Mouse (Mus musculus) cerebellum, postnatal 25 days (tissue): ENCODE measurements around the gene Neo1.

Experiments used
- DNase-seq, 2 experiments: peaks; one replicate each; pipeline ENCODE4 v3.0.0; 2021; ENCODE audit warnings: mixed read lengths in 2 of 2

Neo1 gene

DNA sequence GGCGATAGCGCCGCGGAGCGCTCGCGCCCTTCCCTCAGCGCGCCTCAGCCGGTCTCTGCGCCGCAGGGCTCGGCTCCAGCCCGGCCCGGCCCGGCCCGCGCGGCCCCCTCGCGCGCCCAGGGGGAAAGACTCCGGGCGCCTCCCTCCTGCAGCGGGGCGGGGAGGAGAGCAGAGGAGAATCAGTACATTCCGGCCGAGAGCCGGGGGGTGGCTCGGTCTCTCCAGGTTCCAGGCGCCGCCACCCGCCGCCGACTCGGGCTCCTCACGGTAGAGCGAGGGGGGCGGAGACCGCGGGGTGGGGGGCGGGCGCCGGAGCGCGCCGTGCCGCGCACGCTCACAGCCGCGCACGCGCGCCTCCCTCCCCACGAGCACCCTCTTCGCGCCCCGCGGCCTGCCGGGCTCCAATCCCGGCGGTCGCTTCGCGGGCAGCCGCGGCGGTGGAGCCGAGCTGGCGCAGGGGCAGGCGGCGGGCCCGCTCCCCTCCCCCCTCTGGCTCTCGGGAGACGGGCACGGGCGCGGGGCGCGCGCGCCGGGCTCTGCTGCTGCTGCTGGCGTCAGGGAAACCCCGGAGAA is at the start of gene Neo1:
Neo1 (minus strand) TSS at position 283 of the 573 bp plus-strand sequence.
- peak; percentile 97 to 98 for DNase-seq

DNA sequence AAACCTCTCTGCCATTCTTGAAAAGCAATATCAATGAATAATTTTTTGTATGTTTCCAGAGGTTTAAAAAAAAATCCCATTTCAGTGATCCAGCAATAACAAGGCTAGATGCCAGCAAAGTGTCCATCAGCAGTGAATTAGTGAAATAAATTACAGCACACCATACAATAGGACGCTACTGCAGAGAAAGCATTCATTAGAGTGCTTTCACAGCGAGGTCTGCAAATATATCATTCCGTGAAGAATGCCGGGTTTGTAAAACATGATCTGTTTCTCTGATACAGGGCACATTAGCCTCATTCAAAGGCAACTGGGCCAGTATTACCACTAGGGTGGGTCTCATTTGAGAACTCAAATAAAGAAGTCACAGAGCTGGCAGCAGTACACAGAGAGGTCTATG is 39.4 kb upstream of the Neo1 start:
- DNase-seq: no peak

DNA sequence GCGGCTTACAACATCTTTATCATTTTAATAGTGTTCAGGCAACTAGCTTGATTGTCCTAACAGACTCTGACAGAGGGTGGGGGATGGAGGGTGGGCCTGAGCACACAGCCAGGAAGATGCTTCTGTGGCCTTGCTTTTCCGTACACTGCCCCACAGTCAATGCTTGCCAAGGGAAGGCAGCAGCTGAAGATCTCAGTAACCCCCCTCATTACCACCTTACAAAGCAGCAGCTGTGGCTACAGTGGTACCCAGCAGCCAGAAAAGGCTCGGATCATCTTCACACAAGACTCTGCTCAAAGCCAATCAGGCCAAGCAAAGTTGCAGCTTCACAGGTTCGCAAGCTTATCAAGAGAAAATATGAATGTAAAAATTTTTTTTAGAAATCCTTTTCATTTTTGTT is 37.6 kb upstream of the Neo1 start:
- no peak for DNase-seq

DNA sequence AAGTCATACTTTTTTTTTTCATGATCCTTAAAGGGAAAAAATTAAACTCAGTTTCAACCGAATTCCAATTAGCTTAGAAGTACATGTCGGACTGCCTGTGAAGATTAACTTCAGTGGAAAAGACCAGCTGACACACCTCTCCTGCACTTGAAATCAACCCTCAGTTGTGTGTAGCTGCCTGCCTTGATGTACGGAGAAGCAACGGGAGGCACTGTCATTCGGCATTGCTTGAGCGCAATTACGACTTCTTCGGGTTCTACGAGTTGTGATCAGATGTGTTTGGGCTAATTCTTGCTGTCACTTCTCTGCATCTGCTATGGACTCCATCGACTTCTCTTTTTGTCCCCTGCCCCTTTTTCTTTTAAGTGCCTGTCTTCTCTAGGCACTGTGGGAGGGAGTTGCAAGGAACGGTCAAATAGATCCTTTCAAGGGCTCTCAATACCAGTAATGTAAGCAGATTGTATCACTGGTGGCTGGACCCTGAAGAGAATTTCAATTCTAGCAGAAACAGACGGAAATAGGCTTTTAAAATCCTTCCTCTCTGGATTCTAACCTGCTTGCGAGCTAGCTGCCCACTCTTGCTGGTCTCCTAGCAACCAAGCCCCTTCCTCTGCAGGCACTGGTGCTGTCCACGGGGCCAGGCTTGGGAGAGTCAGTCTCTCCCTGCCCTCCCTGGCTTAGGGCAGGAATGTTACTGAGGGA is 36.0 kb upstream of the Neo1 start:
- no peak for DNase-seq

DNA sequence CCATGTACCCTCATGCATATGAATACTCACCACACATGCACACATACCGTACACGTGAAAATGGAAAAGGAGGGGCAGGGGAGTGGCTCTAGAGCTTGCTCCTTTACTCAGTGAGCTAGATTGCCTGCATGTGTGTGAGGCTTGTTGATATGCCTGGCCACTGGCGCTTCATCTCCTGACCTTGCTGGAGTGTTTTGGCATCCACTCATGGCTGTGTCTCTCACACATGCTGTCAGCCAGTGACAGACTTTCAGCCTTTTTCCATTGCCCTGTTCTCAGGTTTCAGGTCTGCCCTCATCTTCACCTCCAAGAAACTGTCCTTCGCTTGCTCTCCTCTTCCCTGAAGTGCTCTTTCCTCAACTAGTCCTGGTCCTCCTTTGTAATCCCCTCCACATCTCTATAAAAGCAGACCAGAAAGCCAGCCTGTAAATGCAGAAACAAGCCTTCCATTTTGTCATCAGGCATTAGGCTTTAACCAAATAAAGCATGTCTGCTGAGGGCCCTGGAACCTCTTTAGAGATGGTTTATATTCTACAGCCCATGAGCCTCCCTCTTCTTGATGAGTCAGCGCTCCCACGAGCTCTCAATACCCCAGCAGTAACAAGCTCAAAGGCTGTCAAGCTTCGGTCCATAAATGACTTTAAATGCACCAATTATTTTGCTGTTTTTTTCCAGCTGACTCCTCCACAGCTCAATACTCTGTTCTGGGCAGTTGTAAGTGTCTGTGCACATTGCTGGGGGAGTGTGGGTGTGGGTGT is 35.2 kb upstream of the Neo1 start:
- DNase-seq: no peak

DNA sequence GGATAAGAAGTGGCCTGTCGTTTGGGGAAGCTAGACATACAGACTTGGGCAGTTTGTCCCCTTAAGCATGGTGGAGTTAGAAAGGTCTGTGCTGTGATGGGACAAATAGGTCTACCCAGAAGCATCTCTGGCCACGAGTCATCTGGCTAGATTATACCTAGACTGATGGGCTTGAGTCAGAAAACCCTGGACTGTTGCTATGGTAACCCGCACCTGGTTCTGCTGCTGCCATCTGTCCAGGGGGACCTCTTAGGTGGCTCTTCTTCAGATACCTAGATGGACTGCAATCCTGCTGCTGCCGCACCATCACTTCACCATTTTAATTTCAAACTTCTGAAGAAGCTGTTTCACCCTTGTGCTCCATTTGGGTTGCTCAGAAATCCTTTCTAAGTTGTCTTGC is 34.0 kb upstream of the Neo1 start:
- no peak for DNase-seq

DNA sequence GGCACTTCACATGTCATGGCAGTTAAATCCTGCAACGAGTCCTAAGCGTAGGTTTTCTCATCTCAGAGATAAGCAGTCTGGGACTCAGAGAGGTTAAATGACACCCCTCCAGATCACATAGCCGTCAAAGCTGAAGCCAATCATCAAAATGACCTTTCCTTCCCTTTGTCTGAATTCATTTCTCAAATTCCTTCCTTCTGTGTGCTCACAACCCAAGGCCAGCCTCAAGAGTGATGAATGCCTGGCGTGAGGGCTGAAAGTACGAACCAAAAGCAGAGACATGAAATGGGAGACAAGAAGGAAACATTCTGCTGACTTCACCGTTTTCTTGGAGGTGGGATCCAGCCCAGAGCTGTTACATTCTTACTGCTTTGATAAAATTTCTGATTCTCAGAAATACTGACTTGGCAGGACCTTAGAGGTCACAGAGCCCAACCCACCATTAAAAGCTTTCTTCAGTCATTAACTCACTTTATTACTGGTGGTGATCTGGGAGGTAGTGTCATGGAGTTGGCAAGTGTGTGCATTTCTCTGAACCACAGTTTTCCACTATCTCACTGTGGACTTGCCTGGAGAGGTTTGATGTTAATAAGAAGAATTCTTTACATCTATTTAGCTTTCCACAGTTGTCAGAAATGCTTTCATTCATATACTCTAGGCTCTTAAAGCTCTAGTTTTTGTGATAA is 29.5 kb upstream of the Neo1 start:
- no peak for DNase-seq

DNA sequence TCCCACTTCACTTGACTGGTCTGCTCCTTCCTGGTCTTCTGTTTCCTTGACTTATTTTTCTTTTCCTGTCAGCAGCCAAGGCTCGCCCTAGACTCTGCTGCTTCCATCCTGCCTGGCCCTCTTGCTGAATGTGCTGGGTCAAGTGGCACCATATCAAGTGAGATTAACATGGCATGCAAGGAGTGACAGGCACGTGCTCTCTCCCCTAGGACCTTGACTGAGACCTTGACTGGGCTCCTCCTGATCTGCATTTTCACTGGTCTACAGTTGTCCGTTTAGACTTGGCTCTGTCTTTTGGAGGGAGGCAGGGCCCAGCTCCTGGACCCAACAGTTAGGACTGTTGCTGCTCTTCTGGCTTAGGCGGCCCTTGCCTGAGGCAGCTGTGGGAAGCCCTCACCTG is 26.2 kb upstream of the Neo1 start:
- DNase-seq: no peak

DNA sequence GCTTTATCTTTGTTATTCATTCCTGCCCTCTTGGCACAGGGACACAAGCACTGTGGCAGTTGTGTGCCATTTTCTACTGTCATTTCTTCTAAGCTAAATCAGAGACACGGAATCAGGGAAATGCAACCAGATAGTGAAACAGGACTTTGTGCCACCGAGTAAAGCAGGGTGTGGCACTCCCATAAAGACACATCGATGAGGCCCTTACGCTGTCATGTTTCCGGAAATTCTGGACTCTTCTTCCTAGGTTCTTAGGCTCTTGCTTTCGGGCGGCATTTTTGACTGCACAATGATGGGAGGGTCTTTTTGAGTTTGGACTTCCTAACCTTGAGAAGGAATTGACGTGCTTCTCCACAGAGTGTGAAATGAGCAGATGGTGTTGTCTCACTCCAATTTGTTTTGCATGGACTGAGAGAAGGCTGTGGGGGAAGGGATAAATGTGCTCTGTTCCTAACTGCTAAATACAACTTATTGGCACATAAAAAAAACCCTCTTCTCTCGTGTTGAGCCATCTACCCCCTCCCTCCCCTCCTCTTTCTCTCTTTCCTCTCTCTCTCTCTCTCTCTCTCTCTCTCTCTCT is 23.9 kb upstream of the Neo1 start:
- no peak for DNase-seq

DNA sequence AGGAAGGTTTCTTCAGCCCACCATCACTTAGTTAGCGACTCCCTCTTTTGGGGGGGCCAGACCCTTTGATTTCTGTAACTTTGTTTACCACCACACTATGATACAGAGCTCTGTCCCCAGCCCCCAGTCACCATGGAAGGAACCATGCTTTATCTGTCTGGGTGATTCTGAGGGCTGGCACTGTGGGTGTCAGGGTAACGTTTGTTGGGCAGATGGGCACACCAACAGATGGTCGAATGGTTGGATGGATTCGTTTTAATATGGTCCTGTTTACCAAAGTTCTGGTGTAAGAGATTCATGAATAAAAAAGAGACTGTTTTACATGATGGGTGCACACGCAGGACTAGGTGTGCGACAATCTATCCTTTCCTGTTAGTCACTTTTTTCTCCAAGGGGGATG is 22.9 kb upstream of the Neo1 start:
- DNase-seq: no peak

DNA sequence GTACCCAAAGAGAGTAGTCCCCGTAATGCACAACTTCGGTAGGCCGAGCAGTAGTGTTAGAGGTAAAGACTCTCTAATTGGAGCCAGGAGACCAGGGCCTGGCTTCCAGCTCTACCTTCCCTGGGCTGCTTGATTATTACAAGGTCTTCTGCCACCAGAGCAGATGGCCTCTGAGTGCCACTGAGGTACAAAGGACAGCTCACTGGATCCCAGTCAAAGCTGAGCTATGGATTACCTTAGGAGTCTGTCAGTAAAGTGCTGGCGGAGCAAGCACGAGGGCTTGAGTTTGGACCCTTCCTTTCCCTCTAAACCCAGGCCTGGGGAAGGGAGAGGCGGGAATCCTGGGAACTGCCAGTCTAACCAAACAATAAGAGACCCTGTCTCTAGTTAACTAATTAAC is 21.8 kb upstream of the Neo1 start:
- DNase-seq: no peak

DNA sequence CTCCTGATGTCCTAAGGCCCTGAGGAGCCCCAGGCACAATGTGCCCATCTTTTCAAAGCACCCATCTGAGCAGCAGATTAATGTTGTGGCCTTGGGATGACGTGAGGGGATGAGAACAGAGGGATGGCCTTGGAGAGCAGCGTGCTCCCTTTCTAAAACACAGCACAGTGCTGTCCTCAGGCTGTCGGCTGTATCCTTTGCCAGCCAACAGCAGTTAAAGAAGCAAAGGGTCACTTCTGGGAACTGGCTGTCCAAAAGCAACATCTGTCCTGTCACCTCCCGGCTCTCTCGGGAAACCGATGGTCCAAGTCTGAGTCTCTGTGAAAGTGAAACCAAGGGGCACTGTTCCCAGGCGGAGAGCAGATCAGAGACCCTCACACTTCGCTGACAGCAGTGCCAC is 20.0 kb upstream of the Neo1 start:
- DNase-seq: no peak

DNA sequence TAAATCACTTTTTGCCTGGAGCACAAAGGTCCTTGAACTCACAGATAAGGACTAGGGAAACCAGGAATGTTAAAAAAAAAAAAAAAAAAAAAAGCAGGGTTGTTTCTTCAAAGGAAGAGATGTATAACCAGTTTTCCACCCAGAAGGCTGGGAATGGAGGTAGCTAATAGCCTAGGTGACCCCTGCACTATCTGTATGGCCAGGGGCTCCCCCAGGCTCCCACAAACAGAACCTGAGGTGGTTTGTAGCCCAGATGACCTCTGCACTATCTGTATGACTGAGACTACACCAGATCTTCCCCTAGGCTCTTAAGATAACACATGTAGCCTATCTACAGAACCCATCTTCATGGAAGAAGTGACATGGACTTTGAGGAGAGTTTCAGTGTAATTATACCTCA is 5.6 kb upstream of the Neo1 start:
- no peak for DNase-seq

DNA sequence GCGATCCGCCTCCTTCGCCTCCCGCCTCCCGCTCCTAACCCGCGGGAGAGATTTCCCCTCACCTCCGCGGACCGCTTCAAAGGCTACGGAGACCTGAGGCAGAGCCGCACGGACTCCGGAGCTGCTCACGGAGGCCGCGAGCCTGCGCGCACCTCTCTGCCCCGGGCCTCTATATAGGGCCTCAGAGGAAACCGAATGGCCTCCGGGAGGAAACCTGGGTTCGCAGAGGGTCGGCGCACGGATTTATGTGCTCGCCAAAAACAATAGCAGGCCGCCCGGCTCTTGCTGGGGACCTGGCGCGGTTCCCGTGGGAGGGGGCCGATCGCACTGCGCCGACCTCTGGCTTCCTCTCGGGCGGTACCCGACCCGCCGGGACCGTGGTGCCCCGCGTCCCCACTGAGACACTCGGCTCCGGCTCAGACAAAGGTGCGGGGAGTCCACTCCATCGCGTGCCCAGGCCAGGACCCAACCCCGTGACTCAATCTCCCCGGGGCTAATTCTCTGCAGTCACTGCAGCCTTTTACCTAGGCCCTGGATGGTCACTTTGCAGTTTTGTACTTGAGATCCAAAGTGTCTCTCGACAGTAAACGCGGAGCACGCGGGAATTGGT is 596 bp upstream of the Neo1 start:
- DNase-seq: peak in 1 of 2 experiments; percentile 78

DNA sequence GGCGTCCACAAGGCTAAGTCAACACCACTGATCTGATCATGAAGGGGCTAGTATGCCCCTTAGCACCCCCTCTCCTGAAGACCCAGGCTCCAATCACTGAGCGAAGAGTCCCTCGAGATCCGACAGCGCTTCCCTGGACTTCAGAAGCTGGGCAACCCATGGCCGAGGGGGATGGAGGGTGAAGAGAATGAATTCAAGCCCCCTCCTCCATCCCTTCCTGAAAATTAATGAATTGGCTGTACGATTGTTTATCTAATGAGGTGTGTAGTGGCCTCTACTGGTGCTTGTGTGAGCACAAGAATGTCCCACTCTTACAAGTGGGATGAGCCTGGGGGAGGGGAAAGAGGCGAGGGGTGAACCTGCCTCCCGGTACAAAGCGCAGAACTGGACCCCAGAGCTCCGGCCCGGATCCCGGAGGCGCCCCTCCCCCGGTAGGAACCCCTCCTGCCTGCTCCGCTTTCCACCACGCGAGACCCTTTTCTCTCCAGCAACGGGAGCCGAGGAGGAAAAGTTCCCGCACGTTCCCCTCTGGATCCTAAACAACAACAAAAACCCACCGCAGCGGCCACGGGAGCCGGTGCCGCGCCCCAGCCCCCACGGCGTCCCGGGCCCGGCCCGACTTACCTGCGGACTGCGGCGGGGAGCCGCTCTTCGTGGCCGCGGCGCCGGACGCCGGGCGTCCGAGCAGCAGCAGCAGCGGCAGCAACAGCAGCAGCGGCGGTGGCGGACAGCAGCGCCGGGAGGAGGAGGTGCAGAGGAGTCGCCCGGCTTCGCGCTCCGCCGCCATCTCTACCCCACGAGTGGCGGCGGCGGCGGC is 691 bp downstream of the Neo1 start:
- DNase-seq: peak in 1 of 2 experiments; percentile 62

DNA sequence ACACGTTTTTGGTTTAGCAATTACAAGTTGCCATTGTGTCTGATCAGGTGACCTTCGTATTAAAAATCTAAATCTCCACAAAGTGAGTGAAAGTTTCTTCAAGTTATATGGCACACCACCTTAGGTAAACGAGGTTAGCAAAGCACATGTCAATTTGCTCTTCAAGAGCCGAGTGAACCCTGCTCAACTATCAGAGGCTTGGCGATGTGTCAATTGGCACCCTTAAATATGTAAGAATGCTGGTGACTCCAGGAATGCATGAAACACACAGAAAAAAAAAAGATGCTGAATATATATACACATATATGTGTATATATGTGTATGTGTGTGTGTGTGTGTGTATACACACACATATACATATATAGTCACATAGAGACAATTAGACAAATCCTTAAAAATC is 1.4 kb downstream of the Neo1 start:
- DNase-seq: no peak

DNA sequence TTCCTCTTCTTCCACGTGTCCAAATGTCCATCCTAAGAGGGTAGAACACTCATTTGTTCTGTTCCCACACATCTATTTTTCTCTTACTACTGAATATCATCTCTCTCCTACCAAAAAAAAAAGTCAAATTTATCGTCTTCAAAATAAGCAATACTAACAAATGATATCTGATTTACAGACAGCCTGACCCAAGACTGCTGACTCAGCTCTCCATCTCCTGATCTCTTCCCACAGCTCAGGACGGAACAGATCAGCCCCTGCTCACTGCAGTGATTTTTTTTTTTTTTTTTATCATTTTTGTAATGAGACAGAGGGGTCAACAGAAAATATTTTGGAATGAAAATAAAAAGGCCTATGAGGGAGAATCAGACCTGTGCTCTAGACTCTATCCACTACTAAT is 2.7 kb downstream of the Neo1 start:
- DNase-seq: no peak

DNA sequence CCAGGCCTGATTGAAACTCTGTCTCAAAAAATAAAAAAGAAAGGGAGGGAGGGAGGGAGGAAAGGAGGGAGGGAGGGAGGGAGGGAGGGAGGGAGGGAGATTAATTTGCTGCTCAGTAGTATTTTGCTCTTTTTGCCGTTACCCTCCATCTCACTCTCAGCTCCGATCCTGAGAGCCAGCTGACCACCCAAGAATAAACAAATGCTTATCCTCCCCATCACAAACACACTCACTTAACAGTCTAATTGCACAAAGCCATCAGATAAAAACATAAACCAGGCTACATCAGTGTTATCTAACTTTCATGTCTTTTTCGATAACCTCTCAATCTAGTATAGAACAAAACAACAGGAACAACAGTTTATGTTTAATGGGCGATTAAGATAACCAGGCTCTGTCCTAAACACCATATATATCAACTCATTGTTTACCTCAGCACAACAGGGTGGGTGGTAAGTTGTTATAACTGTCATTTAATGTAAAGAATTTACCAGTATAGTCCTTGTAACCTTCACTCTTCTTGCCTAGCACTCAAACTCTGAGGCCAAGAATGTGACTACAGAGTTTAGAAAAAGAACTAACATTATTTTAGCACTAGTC is 11.9 kb downstream of the Neo1 start:
- DNase-seq: no peak

DNA sequence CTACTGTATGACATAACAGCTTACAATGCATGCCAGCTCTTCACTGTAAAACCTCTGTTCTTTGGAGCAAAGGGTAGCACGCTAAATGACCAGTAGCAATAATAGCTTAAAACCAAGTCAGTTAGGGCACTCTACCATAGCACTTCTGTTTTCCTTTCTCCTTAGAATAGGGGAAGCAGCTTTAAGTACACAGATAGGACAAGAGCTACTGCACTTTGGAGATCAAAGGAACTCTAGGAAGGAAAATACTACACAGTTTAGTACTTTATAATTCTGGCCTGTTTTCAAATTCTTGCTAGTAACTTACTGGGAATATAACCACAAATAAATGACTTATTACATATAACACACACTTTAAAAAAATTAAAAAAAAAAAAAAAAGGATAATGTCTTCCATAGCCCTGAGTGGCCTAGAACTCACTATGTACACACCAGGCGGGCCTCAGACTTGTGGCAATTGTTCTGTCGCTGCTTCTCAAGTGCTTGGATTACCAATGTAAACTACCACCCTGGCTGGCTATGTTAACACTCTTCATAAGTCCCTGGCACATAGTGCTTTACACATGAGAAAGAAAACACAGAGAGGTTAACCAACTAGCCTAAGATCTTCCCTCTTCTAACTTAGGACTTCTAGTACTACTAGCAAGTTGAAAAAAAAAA is 20.1 kb downstream of the Neo1 start:
- DNase-seq: no peak

DNA sequence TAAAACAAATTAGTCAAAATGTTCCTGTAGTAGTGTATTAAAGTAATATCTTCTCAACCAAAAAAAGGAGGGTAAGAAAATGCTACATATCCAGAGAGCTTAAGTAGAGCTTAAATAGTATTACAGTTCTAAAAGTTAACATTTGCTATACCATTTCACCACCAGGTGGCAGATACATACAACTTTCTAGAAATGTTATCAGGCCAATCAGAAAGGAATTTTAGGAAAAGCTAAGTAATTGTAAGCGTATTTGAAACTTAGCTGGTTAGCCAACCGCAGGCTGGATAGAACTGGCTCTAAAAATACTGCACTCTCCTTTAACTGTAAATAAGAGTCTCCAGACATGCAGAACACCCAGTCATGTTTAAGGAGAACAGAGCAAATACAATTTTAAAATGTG is 22.9 kb downstream of the Neo1 start:
- DNase-seq: peak in 1 of 2 experiments; percentile 27
